Mouse (Mus musculus): ENCODE results near the gene Josd1.
"Not testable (repeated sequence)": the region's sequence is repeated elsewhere in the genome, so short reads cannot be mapped to it uniquely, and the experiment has no call there.

The Josd1 gene

DNA sequence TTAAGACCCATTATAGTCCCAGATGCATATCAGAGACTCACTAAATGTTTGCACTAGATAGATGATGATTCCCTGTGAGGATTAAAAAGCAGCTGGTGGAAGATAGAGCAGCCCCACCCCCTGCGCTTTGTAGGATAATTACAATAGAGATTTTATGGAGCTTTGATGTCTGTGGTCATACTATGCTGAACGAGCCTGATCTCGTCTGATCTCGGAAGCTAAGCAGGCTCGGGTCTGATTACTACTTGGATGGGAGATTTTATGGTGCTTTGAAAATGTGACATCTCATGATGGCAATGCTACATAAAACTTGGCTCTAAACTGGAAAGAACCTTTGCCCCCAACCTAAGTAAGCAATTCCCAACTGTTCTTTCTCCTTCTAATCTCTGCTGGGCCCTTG, 4.6 kb upstream of the Josd1 start:
- DNase-seq (ENCODE audit: low read depth, low spot score), result no peak

DNA sequence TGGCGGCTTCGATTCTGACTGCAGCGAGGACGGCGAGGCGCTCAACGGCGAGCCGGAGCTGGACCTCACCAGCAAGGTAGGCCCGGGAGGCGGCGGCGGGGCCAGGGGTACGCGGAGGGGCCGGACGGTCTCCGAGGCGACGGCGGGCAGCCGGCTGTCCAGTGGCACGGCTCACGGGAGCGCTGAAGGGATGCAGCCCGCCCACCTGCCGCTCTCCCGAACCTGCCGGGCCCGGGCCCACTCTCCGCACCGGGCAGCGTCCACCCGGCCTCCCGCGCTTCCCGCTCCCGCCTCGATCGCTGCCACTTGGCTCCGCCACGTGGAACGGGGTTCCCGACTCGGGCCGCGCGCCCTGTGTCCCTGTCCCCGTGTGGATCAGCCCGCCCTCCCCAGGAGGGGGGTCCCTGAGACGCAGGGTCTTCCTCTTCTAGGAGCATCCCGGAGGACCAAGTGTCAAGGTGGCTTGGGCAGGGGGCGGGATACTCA, 3.3 kb upstream of the Josd1 start:
- no peak for DNase-seq (ENCODE audit: low read depth, low spot score)

DNA sequence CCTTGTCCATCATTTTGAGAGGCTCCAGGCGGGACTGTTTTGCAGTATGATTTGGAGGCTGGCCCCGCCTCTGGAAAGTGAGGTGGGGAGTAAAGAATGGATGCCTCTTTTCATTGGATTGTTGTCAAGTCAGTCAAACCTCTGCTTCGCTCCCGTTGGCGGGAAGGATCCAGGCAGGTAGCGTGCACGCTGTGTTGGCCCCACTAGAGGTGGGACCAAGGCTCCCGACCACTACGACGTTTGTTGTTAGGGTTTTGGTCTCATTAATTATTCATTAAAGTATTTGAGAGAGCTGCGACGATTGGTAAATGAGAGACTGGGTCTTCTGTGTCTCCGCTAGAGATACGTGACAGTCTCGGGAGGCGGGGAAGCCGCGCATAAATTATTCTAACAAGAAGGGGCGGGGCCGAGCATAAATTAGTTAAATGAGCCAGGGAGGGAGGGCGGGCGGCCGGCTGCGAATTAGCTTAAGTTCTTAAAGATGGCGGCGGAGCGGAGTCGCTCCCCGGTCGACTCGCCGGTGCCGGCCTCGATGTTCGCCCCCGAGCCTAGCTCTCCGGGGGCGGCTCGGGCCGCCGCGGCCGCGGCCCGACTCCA, 2.8 kb upstream of the Josd1 start, which contains the start of gene Gtpbp1:
Gtpbp1 (plus strand) TSS at position 420 of the 597 bp plus-strand sequence.
- peak; percentile 100 for DNase-seq (ENCODE audit: low read depth, low spot score)

DNA sequence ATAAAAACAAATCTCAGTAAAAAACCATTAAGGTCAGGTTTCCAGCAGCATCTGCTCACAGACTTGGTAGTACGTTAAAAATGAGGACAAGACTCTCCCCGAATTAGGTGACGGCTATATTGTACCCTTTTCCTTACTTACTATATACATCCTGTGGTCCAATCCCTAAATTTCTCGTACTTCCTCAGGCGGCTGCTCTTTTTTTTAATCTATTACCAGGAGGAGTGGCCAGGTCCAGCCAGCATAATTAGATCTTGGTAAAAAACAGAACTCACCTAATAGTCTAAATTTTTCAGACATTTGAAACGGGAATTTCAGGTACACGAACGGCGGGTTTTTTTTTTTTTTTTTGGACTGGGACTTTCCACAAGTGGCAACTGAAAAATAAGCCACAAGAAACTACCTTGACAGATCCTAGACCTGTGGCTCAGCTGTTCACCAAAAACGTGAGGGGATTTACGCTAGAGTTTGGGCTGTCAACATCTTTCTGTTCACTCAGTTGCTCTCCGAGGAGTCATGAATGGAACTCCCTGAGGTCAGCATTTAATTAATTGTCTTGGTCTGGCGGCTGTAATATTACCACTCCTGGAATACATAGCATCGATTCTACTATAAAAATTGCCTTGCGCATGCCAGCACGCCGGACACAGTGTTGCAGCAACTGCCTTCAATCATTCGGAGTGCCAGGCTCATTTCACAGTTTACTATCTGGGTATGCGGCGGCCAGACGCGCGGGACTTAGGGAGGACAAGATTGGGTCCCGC, 2.1 kb upstream of the Josd1 start:
- DNase-seq (ENCODE audit: low read depth, low spot score), result no peak

DNA sequence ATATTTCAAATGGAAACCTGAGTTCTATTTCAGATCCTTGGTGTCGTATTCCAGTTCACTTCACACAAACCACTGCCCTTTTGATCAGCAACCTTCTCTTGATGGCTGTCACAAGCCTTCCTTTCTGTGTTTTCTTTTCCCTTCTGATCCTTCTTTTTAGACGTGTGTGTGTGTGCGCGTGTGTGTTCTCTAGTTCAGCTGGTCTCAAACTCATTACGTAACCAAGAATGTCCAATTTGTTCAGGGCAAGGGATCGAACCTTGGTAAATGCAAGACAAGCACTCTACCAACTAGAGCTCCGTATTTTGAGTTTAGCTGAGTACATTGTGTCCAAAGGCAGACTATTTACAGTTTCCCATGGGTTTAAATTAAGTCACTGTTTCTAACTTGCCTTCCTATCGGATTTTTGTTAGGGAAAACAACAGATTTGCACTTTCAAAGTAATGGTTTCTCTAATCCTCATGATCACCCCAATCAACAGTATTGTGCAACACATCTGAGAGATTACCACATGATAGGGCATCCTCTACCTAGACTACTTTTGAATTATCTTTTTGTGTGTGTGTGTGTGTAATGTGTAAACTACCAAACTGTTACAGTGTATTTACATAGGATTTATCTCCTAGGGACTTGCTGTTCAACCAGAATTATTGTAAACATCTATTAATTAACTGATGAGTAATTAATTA, 693 bp upstream of the Josd1 start:
- DNase-seq (ENCODE audit: low read depth, low spot score), result no peak

DNA sequence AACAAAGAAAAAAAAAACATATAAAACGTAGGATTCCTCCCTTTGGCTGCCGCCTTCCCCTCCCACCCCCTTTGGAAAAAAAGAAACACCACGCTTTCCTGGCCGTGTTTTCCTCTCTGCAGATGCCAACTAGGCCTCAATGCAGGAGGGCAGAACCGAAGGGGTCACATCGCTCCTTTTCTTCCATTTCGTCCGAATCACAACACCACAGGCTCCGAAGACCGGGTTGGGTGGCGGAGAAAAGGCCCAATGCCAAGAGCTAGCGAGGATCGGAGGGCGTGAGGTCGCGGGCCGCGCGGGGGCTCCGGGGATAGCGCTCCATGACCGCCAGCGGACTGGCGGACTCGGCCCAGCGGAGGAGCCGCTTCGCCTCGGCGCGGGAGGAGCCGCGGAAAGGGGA, 544 bp downstream of the Josd1 start:
- DNase-seq (ENCODE audit: low read depth, low spot score), result no peak

DNA sequence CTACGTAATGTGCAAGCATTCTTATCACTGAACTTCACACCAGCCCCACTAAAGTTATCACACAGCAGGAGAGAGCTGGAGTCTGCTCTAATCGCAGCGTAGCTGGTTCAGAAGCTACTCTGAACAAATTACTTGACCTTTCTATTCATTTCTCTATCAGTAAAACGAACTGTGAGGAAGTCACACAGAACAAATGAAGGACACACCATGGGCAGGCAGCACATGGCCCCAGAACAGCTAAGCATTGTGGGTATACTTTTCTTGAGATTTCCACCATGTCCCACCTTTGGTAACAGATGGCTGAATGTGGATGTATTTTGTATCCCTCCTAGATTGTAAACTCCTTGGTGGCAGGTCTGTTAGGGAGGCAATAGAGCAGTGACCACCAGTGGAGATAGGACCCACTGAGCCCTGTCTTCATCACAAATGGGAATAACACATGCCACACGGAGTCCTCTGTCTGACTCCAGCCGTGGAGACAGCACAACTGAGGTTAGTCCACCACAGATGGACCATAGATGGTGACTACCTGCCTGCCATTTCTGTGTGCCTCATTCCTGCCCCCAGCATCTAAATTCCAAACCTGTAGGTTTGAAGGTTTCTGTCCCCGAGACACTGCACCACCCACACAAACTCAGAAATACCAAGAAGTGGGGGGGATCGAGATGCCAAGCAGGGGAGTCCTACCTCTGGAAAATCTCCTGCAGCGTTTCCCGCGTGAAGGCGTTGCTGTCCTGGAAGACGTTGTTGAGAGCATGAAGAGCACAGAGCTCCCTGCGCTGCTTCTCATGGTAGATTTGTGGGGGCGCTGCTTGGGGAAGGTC, 1.5 kb downstream of the Josd1 start:
- DNase-seq (ENCODE audit: low read depth, low spot score), result no peak

DNA sequence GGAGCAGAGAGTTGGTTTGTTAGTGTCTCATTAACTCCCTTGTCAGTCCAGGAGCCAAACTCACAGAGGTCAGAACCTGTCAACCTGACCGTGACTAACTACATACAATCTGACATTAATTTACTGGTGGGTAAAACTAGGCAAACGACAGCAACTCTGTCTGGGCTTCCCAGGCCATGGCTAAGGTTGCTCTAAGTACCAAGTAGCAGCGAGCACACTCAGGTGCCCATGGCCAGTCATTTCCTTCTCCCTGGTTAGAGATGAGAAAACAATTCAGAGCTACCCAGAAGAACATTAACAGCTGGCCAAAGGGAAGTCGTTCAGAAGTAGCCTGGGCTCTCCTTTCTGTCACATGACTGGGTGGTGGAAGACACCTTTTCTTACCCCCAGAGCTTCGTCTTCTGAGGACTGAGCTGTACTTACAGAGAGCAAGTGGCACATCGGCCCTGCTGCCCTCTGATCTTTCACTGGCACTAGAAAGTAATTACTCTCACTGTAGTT, 2.5 kb downstream of the Josd1 start:
- DNase-seq (ENCODE audit: low read depth, low spot score), result no peak

DNA sequence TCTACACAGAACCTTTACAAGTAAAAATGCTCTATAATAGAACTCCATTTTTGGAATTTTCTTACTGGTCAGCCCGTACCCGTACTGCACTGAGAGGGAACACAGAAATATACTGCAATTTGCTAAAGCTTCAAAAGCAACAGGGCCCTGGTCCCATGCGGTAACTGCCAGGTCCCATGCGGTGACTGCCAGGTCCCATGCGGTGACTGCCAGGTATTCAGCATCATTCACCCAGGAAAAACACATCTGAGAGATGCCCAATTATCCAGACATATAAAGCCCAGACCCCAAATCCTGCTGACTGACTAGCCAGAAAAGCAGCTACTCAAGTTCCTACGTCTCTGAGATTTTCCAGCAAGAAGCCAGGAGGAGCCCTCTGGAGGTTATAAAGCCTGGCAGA, 3.1 kb downstream of the Josd1 start:
- no peak for DNase-seq (ENCODE audit: low read depth, low spot score)

DNA sequence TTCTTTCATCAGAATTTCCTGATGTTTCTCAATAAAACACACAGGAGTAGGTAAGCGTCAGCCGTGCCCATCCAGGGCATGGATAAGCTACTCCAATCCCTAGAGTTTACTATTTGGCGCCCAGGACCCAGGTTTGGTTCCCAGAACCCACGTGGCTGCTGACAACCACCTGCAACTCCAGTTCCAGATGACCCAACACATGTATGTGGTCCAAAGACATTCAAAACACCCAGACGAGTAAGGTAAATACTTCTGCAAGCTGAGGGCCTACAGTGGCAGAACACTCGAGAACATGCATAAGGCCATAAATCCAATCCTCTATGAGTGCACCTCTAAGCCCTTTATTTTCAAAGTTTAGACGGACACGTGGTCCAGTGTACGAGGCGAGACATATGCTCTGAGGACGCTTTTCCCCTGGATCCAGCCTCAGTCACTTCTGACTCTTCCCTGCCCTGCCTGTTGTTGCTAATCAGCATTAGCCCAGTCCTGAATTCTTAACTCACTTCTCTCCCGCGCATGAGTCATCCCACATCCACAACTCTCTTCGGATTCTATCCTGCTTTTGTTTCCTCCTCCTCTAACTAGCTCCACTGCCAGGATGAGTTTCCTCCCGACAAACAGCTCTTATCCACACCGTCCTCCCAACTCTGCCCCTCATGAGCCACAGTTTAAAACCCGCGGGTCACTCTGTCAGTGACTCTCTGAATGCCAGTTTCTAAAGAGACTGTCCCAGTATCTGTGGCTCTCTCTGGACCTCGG, 3.8 kb downstream of the Josd1 start:
- DNase-seq (ENCODE audit: low read depth, low spot score), result no peak

DNA sequence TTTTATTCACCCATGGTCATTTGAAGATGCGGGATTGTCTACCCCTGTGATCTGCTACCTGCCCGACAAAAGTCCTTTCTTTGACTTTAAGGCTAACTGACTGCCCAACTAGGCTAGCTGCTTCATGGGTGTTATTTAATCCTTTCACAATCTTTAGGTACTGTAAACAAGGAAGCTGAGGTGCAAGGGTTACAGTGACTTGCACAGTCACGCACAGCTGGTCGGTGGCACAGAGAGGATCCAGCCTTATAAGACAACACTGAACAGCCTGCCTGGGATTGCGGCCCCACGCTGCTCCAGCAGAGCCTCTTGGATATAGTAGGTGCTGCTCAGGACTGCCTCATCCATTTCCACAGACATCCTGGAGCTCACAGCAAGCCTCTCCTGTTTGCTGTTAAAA, 4.6 kb downstream of the Josd1 start:
- DNase-seq (ENCODE audit: low read depth, low spot score), result no peak

DNA sequence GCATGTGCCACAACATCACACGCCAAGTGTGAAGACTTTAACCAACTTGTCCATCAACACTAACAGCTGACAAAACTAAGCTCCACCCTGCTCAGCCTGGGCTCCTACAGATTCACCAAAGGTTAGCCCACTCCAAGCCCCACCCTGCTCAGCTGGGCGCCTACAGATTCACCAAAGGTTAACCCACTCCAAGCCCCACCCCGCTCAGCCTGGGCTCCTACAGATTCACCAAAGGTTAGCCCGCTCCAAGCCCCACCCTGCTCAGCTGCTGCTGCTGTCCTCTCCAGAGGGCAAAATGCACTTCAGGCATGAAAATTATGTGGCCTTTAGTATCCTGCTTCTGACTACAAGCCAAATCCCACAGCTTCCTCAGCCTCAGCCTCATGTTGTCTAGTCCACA, 5.7 kb downstream of the Josd1 start:
- no peak for DNase-seq (ENCODE audit: low read depth, low spot score)

DNA sequence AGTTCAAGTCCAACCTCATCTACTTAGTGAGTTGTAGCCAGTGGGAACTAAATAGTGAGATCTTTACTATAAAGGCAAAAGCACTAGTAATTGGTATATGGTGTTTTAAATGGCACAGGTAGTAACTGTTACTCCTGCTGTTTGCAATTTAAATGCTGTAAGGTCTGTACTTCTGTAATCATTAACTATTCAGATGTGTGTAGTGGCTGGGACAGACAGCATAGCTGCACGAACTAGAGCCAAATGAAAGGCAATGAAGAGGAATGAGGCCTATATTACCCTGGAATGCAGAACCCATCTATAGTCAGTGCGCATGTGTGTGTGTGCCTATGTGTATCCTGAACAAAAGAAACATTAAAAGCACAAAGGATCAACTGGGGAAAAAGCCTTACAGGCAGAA, 9.8 kb downstream of the Josd1 start:
- no peak for DNase-seq (ENCODE audit: low read depth, low spot score)

DNA sequence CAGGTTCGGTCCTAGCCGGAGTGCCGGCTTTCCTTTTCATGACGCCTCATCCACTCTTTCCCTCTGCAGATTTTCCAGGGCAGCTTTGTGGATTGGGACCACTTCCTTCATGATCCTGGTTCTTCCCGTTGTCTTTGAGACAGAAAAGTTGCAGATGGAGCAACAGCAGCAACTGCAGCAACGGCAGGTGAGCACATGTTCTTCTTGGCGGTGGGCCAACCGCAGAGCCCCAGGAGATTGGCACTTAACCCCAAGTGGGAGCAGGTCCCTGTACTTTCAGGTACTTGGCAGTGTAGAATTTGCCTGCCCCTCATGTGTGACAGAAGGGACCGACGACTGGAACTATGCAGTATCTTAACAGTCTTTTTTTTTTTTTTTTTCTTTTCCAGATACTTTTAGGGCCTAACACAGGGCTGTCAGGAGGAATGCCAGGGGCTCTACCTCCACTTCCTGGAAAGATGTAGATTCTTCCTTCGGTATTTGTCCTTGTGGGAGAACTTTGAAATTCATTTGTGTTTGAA, 15.8 kb downstream of the Josd1 start:
- DNase-seq (ENCODE audit: low read depth, low spot score), result not testable (repeated sequence)

DNA sequence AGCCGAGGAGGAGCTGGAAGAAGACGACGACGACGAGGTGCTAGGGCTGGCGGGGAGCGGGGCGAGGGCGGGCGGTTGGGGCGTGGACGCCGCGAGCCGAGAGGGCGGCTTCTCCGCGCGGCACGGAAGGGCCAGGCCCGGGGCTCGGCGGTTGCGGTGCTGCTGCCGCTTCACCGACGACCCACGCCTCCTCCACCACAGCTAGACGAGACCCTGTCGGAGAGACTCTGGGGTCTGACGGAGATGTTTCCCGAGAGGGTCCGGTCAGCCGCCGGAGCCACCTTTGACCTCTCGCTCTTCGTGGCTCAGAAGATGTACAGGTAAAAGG, 16.8 kb downstream of the Josd1 start:
- no peak for DNase-seq (ENCODE audit: low read depth, low spot score)

DNA sequence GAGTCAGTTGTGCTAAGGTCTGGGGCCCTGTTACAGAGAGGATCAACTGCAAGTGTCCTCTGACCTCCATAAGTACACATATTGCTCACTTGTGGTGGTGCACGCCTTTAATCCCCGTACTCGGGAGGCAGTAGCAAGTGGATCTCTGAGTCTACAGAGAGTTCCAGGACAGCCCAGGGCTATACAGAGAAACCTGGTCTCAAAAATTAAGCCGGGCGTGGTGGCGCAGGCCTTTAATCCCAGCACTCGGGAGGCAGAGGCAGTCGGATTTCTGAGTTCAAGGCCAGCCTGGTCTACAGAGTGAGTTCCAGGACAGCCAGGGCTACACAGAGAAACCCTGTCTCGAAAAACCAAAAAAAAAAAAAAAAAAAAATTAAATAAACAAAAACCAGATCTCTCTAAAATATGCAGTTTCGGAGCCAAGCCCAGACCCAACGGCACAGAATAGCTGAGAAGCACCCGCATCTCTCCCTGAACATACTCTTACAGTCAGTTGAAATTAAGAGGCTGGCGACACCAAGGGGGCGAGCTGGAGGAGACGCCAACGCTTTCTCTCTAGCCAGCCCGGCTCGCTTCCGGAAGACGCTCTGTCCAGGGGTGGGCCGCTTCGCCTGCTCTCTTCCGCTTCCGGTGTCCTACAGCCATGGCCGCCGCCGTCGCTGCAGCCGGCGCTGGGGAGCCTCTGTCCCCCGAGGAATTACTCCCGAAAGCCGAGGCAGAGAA, 17.3 kb downstream of the Josd1 start, which contains the start of gene Tomm22:
Tomm22 (plus strand) TSS at position 613 of the 723 bp plus-strand sequence.
- DNase-seq (ENCODE audit: low read depth, low spot score), result peak; percentile 82

DNA sequence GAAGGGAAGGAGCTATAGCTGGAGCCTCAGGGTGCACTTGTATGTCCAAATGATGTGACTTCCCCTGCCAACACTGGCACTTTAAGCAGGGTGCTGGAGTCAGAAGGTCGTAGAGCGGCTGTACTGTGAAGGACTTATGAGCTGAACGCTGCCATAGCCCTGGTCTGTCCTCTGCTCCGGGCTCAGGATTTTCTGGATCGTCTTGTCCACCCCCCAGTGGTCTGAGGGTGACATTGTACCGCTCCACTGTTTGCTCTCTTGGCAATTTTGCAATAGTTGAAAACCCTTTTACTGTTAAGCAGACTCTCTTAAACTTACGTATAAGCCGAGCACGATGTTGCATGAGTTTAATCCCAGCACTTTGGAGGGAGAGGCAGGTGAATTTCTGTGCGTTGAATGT, 18.5 kb downstream of the Josd1 start:
- DNase-seq (ENCODE audit: low read depth, low spot score), result no peak

DNA sequence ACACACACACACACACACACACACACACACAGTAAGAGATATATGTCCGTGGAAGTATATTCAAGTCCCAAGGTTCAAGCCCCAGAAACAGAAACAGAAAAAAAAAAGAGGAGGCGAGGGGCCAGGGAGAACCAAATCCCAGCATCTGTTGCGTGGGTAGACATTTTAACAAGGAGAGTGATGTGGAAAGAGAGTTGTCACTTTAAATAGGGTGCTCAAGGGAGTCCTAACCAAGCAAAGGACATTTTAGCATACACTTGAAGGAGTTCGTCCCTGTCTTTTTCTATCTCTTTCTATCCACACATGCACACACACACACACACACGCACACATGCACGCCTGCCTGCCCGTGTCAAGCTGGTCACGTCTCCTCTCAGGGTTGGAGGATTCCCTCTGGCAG, 23.1 kb downstream of the Josd1 start:
- no peak for DNase-seq (ENCODE audit: low read depth, low spot score)

DNA sequence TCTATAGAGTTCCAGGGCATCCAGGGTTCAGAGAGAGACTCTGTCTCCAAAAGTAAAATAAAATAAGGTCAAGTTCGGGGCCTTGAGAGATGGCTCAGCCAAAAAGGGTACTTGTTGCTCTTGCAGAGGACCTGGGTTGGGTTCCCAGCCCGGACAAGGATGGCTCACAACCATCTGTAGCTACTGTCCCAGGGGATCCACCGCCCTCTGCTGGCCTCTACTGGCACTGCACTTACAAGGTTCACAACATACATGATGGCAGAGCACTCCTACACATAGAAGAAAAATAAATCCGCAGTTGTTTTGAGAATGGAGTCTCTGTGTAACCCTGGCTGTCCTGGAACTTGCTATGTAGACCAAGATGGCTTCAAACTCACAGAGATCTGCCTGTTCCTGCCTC, 25.9 kb downstream of the Josd1 start:
- no peak for DNase-seq (ENCODE audit: low read depth, low spot score)
